Mouse (Mus musculus): ENCODE results near the gene Tnfrsf11a. TPM values are rescaled to one million over a fixed set of nuclear protein-coding genes. Genes with fewer than 3 reads are reported as not detected.
"Not testable (repeated sequence)": the region's sequence is repeated elsewhere in the genome, so short reads cannot be mapped to it uniquely, and the experiment has no call there.

Gene Tnfrsf11a
- polyA plus RNA-seq, 1 experiment from 2014 or later = 0.60 TPM

GRCm38 (mm10) chr1:105759422-105760165 lies 20.9 kb upstream of the Tnfrsf11a start:
- WGBS = 66% methylated on average over 3 of the region's 3 CpGs
- ATAC-seq (ENCODE audit: extremely low read depth, insufficient number of reproducible peaks, low FRiP score, low TSS enrichment) = no peak
- no peak overlapping the region for H3K27ac ChIP-seq (replicated peaks)
- H3K4me1 ChIP-seq = no peaks in the 10 kb centered on the region
- no peak overlapping the region for H3K4me3 ChIP-seq
- H3K9ac ChIP-seq = no peak overlapping the region
- peaks cover 13% of the 10 kb centered on the region for H3K9me3 ChIP-seq
- H3K36me3 ChIP-seq = peaks cover 2% of the 10 kb centered on the region; the same call in 1 of the 2 replicates
- H3K27me3 ChIP-seq (replicated peaks) = no peaks in the 10 kb centered on the region
- H3K4me2 ChIP-seq = no peak overlapping the region

- Histone ChIP-seq H3K27ac (replicated peaks) (no peak overlapping the region), H3K36me3 (no peaks in the 10 kb centered on the region), H3K4me3 (no peak overlapping the region), H3K4me1 (peaks cover under 1% of the 10 kb centered on the region), H3K9me3 (peaks cover 13% of the 10 kb centered on the region), H3K4me2 (no peak overlapping the region), H3K27me3 (replicated peaks) (no peaks in the 10 kb centered on the region), H3K9ac (no peak overlapping the region)
- ATAC-seq (ENCODE audit: extremely low read depth, insufficient number of reproducible peaks, low FRiP score, low TSS enrichment) = no peak
- WGBS = 64% methylated on average over 8 of the region's 8 CpGs
These were observed 14.9 kb upstream of the Tnfrsf11a start for GRCm38 (mm10) chr1:105765586-105765985.

GRCm38 (mm10) chr1:105766099-105766498 lies 14.4 kb upstream of the Tnfrsf11a start:
- H3K27me3 ChIP-seq (replicated peaks); ATAC-seq (ENCODE audit: extremely low read depth, insufficient number of reproducible peaks, low FRiP score, low TSS enrichment); H3K9ac ChIP-seq; H3K4me1 ChIP-seq; H3K36me3 ChIP-seq; H3K4me3 ChIP-seq; H3K4me2 ChIP-seq; H3K27ac ChIP-seq (replicated peaks): not testable (repeated sequence)
- peaks cover 13% of the 10 kb centered on the region for H3K9me3 ChIP-seq
- WGBS = 78% methylated on average over 9 of the region's 9 CpGs

DNA sequence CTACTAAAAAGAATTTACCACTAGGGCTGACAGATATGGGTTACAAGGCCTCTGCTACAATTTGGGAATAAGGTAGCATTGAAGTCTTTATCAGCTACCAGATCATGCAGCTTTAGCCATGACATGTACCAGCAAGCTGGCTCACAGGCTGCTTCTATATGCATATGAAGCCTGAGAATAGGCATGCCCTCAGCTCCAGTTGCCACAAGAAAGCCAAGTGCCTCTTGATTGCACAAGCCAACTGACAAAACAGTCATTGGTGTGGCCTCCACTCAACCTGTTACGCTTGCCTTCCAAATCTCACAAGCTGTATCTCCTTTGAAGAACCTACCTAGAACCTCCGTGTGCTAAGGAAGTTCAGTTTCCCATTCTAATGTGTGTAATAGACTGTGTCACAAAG lies 12.1 kb upstream of the Tnfrsf11a start:
- no peak for ATAC-seq (ENCODE audit: extremely low read depth, insufficient number of reproducible peaks, low FRiP score, low TSS enrichment)

GRCm38 (mm10) chr1:105770685-105771084 lies 9.8 kb upstream of the Tnfrsf11a start:
- H3K36me3 ChIP-seq = no peaks in the 10 kb centered on the region
- no peak overlapping the region for H3K4me2 ChIP-seq
- no peak overlapping the region for H3K27ac ChIP-seq (replicated peaks)
- 59% methylated on average over 2 of the region's 2 CpGs for WGBS
- ATAC-seq (ENCODE audit: extremely low read depth, insufficient number of reproducible peaks, low FRiP score, low TSS enrichment) = no peak
- H3K9ac ChIP-seq = no peak overlapping the region
- no peak overlapping the region for H3K4me3 ChIP-seq
- H3K4me1 ChIP-seq = peaks cover 6% of the 10 kb centered on the region
- no peaks in the 10 kb centered on the region for H3K27me3 ChIP-seq (replicated peaks)
- no peaks in the 10 kb centered on the region for H3K9me3 ChIP-seq

More for the DNA sequence above, 12.1 kb upstream of the Tnfrsf11a start:
- Histone ChIP-seq H3K9ac (no peak overlapping the region), H3K9me3 (peaks cover under 1% of the 10 kb centered on the region; the same call in 1 of the 2 replicates), H3K36me3 (no peaks in the 10 kb centered on the region), H3K27me3 (replicated peaks) (no peaks in the 10 kb centered on the region), H3K4me3 (no peak overlapping the region), H3K27ac (replicated peaks) (no peak overlapping the region), H3K4me2 (no peak overlapping the region), H3K4me1 (peaks cover 6% of the 10 kb centered on the region)
- WGBS = 82% methylated on average over 2 of the region's 2 CpGs

- H3K9ac ChIP-seq = no peak overlapping the region
These were observed 4.1 kb upstream of the Tnfrsf11a start for GRCm38 (mm10) chr1:105776426-105776825.

DNA sequence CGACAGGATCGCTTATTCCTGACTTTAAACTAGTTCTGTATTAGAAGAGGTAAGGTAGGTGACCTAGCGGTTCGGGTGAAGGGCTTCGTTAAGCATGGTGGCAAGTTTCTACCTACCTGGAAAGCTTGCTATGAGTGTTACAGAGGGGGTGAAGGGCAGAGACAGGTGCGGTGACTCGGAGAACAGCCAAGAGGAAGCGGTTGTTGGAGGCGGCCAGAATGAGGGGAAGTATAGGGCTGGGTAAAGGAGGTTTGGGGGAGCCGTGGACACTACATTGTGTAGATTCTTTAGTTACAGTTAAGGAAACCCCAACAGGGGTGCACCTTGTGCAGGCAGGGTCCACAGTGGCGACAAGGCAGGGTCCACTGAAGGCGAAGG lies 450 bp upstream of the Tnfrsf11a start:
- Histone ChIP-seq H3K4me3 (peak overlapping the region; percentile 64), H3K4me2 (peak overlapping the region; percentile 97), H3K27ac (replicated peaks) (no peak overlapping the region), H3K4me1 (no peaks in the 10 kb centered on the region; the same call in 1 of the 2 replicates), H3K27me3 (replicated peaks) (peaks cover 59% of the 10 kb centered on the region), H3K9me3 (no peaks in the 10 kb centered on the region), H3K36me3 (no peaks in the 10 kb centered on the region), H3K9ac (peak overlapping the region; percentile 80)
- ATAC-seq (ENCODE audit: extremely low read depth, insufficient number of reproducible peaks, low FRiP score, low TSS enrichment) = no peak
- WGBS = 30% methylated on average over 12 of the region's 12 CpGs

More at GRCm38 (mm10) chr1:105776426-105776825, 4.1 kb upstream of the Tnfrsf11a start:
- Histone ChIP-seq H3K4me3 (no peak overlapping the region), H3K27ac (replicated peaks) (no peak overlapping the region), H3K9me3 (no peaks in the 10 kb centered on the region), H3K4me1 (no peaks in the 10 kb centered on the region; the same call in 1 of the 2 replicates), H3K36me3 (no peaks in the 10 kb centered on the region), H3K4me2 (no peak overlapping the region), H3K27me3 (replicated peaks) (peaks cover 38% of the 10 kb centered on the region)
- ATAC-seq (ENCODE audit: extremely low read depth, insufficient number of reproducible peaks, low FRiP score, low TSS enrichment) = no peak
- WGBS = 78% methylated on average over 4 of the region's 4 CpGs

GRCm38 (mm10) chr1:105781391-105782146 lies 1.1 kb downstream of the Tnfrsf11a start:
- H3K9ac ChIP-seq = no peak overlapping the region
- ATAC-seq (ENCODE audit: extremely low read depth, insufficient number of reproducible peaks, low FRiP score, low TSS enrichment) = no peak

GRCm38 (mm10) chr1:105784257-105785016 lies 3.9 kb downstream of the Tnfrsf11a start:
- Histone ChIP-seq H3K9me3 (no peaks in the 10 kb centered on the region), H3K27ac (replicated peaks) (no peak overlapping the region), H3K36me3 (no peaks in the 10 kb centered on the region), H3K4me1 (peaks cover 3% of the 10 kb centered on the region; the same call in 1 of the 2 replicates), H3K4me3 (no peak overlapping the region), H3K9ac (no peak overlapping the region), H3K4me2 (no peak overlapping the region), H3K27me3 (replicated peaks) (peaks cover 40% of the 10 kb centered on the region)
- 66% methylated on average over 5 of the region's 5 CpGs for WGBS
- no peak for ATAC-seq (ENCODE audit: extremely low read depth, insufficient number of reproducible peaks, low FRiP score, low TSS enrichment)

More at GRCm38 (mm10) chr1:105781391-105782146, 1.1 kb downstream of the Tnfrsf11a start:
- 36% methylated on average over 12 of the region's 12 CpGs for WGBS
- H3K27ac ChIP-seq (replicated peaks) = no peak overlapping the region
- H3K4me2 ChIP-seq = peak overlapping the region; percentile 97
- peak overlapping the region; percentile 64 for H3K4me3 ChIP-seq
- no peaks in the 10 kb centered on the region for H3K9me3 ChIP-seq
- no peaks in the 10 kb centered on the region for H3K36me3 ChIP-seq
- H3K27me3 ChIP-seq (replicated peaks) = peaks cover 59% of the 10 kb centered on the region
- H3K4me1 ChIP-seq = peaks cover 3% of the 10 kb centered on the region; the same call in 1 of the 2 replicates

- H3K27me3 ChIP-seq (replicated peaks) = peaks cover 32% of the 10 kb centered on the region
- WGBS = 69% methylated on average over 4 of the region's 4 CpGs
- no peak overlapping the region for H3K9ac ChIP-seq
- no peaks in the 10 kb centered on the region for H3K9me3 ChIP-seq
- peaks cover 3% of the 10 kb centered on the region; the same call in 1 of the 2 replicates for H3K4me1 ChIP-seq
- H3K27ac ChIP-seq (replicated peaks) = no peak overlapping the region
- H3K4me3 ChIP-seq = no peak overlapping the region
- no peak for ATAC-seq (ENCODE audit: extremely low read depth, insufficient number of reproducible peaks, low FRiP score, low TSS enrichment)
- H3K36me3 ChIP-seq = no peaks in the 10 kb centered on the region
- no peak overlapping the region for H3K4me2 ChIP-seq
These were observed 4.6 kb downstream of the Tnfrsf11a start for GRCm38 (mm10) chr1:105785146-105785545.

All from heart, embryonic 13.5 days (tissue).